Mouse (Mus musculus): ENCODE data around the gene Wbp2.

The Wbp2 gene

GRCm38 (mm10) chr11:116063562-116063961 lies 23.2 kb downstream of the Wbp2 start:
- DNase-seq (ENCODE audit: low read depth, low spot score): no peak

- DNase-seq (ENCODE audit: low read depth, low spot score): no peak
Observed at GRCm38 (mm10) chr11:116062521-116062920, 24.3 kb downstream of the Wbp2 start.

- DNase-seq (ENCODE audit: low read depth, low spot score): no peak
Observed at GRCm38 (mm10) chr11:116061641-116062415, 25.0 kb downstream of the Wbp2 start.

GRCm38 (mm10) chr11:116060596-116060995 lies 26.2 kb downstream of the Wbp2 start:
- no peak for DNase-seq (ENCODE audit: low read depth, low spot score)

- no peak for DNase-seq (ENCODE audit: low read depth, low spot score)
Observed at GRCm38 (mm10) chr11:116059691-116060025, 27.1 kb downstream of the Wbp2 start.

- DNase-seq (ENCODE audit: low read depth, low spot score): no peak
Observed at GRCm38 (mm10) chr11:116058868-116059690, 27.7 kb downstream of the Wbp2 start.

- DNase-seq (ENCODE audit: low read depth, low spot score): no peak
Observed at GRCm38 (mm10) chr11:116058022-116058614, 28.7 kb downstream of the Wbp2 start.

- DNase-seq (ENCODE audit: low read depth, low spot score): no peak
Observed at GRCm38 (mm10) chr11:116057237-116057881, 29.4 kb downstream of the Wbp2 start.

- no peak for DNase-seq (ENCODE audit: low read depth, low spot score)
Observed at GRCm38 (mm10) chr11:116055873-116056272, 30.9 kb downstream of the Wbp2 start.

GRCm38 (mm10) chr11:116053510-116054229 lies 33.1 kb downstream of the Wbp2 start:
- DNase-seq (ENCODE audit: low read depth, low spot score): no peak

GRCm38 (mm10) chr11:116050196-116050595 lies 36.6 kb downstream of the Wbp2 start:
- no peak for DNase-seq (ENCODE audit: low read depth, low spot score)

- no peak for DNase-seq (ENCODE audit: low read depth, low spot score)
Observed at GRCm38 (mm10) chr11:116049610-116050009, 37.2 kb downstream of the Wbp2 start.

- no peak for DNase-seq (ENCODE audit: low read depth, low spot score)
Observed at GRCm38 (mm10) chr11:116045173-116045572, 41.6 kb downstream of the Wbp2 start.

- no peak for DNase-seq (ENCODE audit: low read depth, low spot score)
Observed at GRCm38 (mm10) chr11:116043286-116043685, 43.5 kb downstream of the Wbp2 start.

- DNase-seq (ENCODE audit: low read depth, low spot score): no peak
Observed at GRCm38 (mm10) chr11:116042372-116043138, 44.2 kb downstream of the Wbp2 start.

GRCm38 (mm10) chr11:116041833-116042232 lies 45.0 kb downstream of the Wbp2 start:
- no peak for DNase-seq (ENCODE audit: low read depth, low spot score)

- no peak for DNase-seq (ENCODE audit: low read depth, low spot score)
Observed at GRCm38 (mm10) chr11:116040593-116040992, 46.2 kb downstream of the Wbp2 start.

- no peak for DNase-seq (ENCODE audit: low read depth, low spot score)
Observed at GRCm38 (mm10) chr11:116037826-116038225, 49.0 kb downstream of the Wbp2 start.

GRCm38 (mm10) chr11:116036671-116037070 lies 50.1 kb downstream of the Wbp2 start:
- no peak for DNase-seq (ENCODE audit: low read depth, low spot score)

GRCm38 (mm10) chr11:116034584-116034983 lies 52.2 kb downstream of the Wbp2 start:
- DNase-seq (ENCODE audit: low read depth, low spot score): no peak
